Mouse (Mus musculus) MEL (cell line): ENCODE results near the gene Rprd1b. TPM values are rescaled to one million over a fixed set of nuclear protein-coding genes. Genes with fewer than 3 reads are reported as not detected.

ENCODE experiments used
- DNase-seq: peaks from one replicate; pipeline ENCODE4 v3.0.0; 2011; ENCODE audit warnings: low read depth, low spot score
- H3K27ac ChIP-seq: 2 replicates; pipeline ENCODE4 v1.5.1; 2012; ENCODE audit warnings: low read depth, mild to moderate bottlenecking, control low read depth, low read length, moderate library complexity; ENCODE audit not compliant: control insufficient read depth
- H3K27me3 ChIP-seq, 2 experiments: fragments of 150-350 bp in 1 of 2; sonication (generic) in 1 of 2; 2 replicates each; pipeline ENCODE4 v1.6.1; 2012; ENCODE audit warnings: low read length in 2 of 2, mild to moderate bottlenecking in 2 of 2, improper control_type of control experiment in 1 of 2, moderate library complexity in 1 of 2; ENCODE audit not compliant: insufficient read depth in 2 of 2, control insufficient read depth in 1 of 2
- H3K36me3 ChIP-seq, 2 experiments: 2 replicates each; pipeline ENCODE4 v1.6.1; 2012 to 2014; ENCODE audit warnings: low read length in 2 of 2, improper control_type of control experiment in 1 of 2, inconsistent platforms in 1 of 2, mild to moderate bottlenecking in 1 of 2; ENCODE audit not compliant: insufficient read depth in 2 of 2, control insufficient read depth in 1 of 2
- H3K4me1 ChIP-seq, 2 experiments: fragments of 150-350 bp in 1 of 2; sonication (generic) in 1 of 2; 2 replicates each; pipeline ENCODE4 v1.6.1; 2012; ENCODE audit warnings: low read length in 2 of 2, improper control_type of control experiment in 1 of 2, mild to moderate bottlenecking in 1 of 2; ENCODE audit not compliant: insufficient read depth in 2 of 2, control insufficient read depth in 1 of 2
- H3K4me3 ChIP-seq, 2 experiments: fragments of 150-350 bp in 1 of 2; sonication (generic) in 1 of 2; 2 replicates each; pipeline ENCODE4 v1.5.1; 2012; ENCODE audit warnings: low read depth in 2 of 2, low read length in 2 of 2, mild to moderate bottlenecking in 2 of 2, moderate library complexity in 2 of 2, control low read depth in 1 of 2, improper control_type of control experiment in 1 of 2; ENCODE audit not compliant: control insufficient read depth in 1 of 2, insufficient read depth in 1 of 2
- H3K79me2 ChIP-seq: 2 replicates; pipeline ENCODE4 v1.6.1; 2012; ENCODE audit warnings: mild to moderate bottlenecking, low read length, moderate library complexity; ENCODE audit not compliant: control insufficient read depth, poor library complexity, insufficient read depth
- H3K9ac ChIP-seq: 2 replicates; pipeline ENCODE4 v1.6.1; 2012; ENCODE audit warnings: low read depth, mild to moderate bottlenecking, control low read depth, low read length, moderate library complexity; ENCODE audit not compliant: control insufficient read depth, poor library complexity, severe bottlenecking
- H3K9me3 ChIP-seq: fragments of 150-350 bp; sonication (generic); replicated peaks from 2 replicates; pipeline ENCODE4 v1.6.1; 2012; ENCODE audit warnings: mild to moderate bottlenecking, low read length, improper control_type of control experiment, moderate library complexity; ENCODE audit not compliant: insufficient read depth
- BHLHE40 ChIP-seq: IDR thresholded peaks from 2 replicates; pipeline ENCODE4 v1.6.1; 2012; ENCODE audit warnings: low read depth, mild to moderate bottlenecking, inconsistent platforms, low read length, improper control_type of control experiment, borderline replicate concordance
- CHD1 ChIP-seq: IDR thresholded peaks from 2 replicates; pipeline ENCODE4 v1.6.1; 2012; ENCODE audit warnings: low read depth, mild to moderate bottlenecking, inconsistent platforms, low read length, improper control_type of control experiment
- CHD2 ChIP-seq: IDR thresholded peaks from 2 replicates; pipeline ENCODE4 v1.6.1; 2011; ENCODE audit warnings: low read length, improper control_type of control experiment
- CTCF ChIP-seq, 3 experiments: IDR thresholded peaks in 2 of 3; conservative IDR thresholded peaks in 1 of 3; 2 replicates each; pipeline ENCODE4 v1.5.1; 2011 to 2012; ENCODE audit warnings: low read length in 3 of 3, low read depth in 2 of 3, mild to moderate bottlenecking in 2 of 3, improper control_type of control experiment in 1 of 3, inconsistent platforms in 1 of 3, mixed read lengths in 1 of 3, moderate library complexity in 1 of 3; ENCODE audit not compliant: control insufficient read depth in 1 of 3, insufficient read depth in 1 of 3, poor library complexity in 1 of 3, severe bottlenecking in 1 of 3
- E2F4 ChIP-seq: IDR thresholded peaks from 2 replicates; pipeline ENCODE4 v1.6.1; 2011; ENCODE audit warnings: low read depth, low read length, improper control_type of control experiment, borderline replicate concordance
- EP300 ChIP-seq, 2 experiments: IDR thresholded peaks; 2 replicates each; pipeline ENCODE4 v1.6.1; 2011; ENCODE audit warnings: improper control_type of control experiment in 2 of 2, low read length in 2 of 2, low read depth in 1 of 2, mild to moderate bottlenecking in 1 of 2
- ETS1 ChIP-seq: IDR thresholded peaks from 2 replicates; pipeline ENCODE4 v1.6.1; 2012; ENCODE audit warnings: low read depth, mild to moderate bottlenecking, inconsistent platforms, low read length, improper control_type of control experiment, moderate library complexity
- GABPA ChIP-seq: IDR thresholded peaks from 2 replicates; pipeline ENCODE4 v1.6.1; 2012; ENCODE audit warnings: low read depth, mild to moderate bottlenecking, inconsistent platforms, low read length, improper control_type of control experiment, moderate library complexity
- GATA1 ChIP-seq: IDR thresholded peaks from 2 replicates; pipeline ENCODE4 v1.6.1; 2011; ENCODE audit warnings: low read depth, low read length, improper control_type of control experiment
- HCFC1 ChIP-seq: IDR thresholded peaks from 2 replicates; pipeline ENCODE4 v1.6.1; 2012; ENCODE audit warnings: low read depth, mild to moderate bottlenecking, inconsistent platforms, low read length, improper control_type of control experiment, moderate library complexity
- JUND ChIP-seq: IDR thresholded peaks from 2 replicates; pipeline ENCODE4 v1.6.1; 2011; ENCODE audit warnings: low read depth, mild to moderate bottlenecking, improper control_type of control experiment, low read length
- KAT2A ChIP-seq: conservative IDR thresholded peaks from 2 replicates; pipeline ENCODE4 v1.6.1; 2012; ENCODE audit warnings: low read depth, low read length, improper control_type of control experiment, inconsistent platforms
- MAX ChIP-seq: IDR thresholded peaks from 2 replicates; pipeline ENCODE4 v1.6.1; 2011; ENCODE audit warnings: low read length, improper control_type of control experiment
- MAZ ChIP-seq: IDR thresholded peaks from 2 replicates; pipeline ENCODE4 v1.6.1; 2012; ENCODE audit warnings: low read depth, mild to moderate bottlenecking, inconsistent platforms, low read length, improper control_type of control experiment
- MXI1 ChIP-seq: IDR thresholded peaks from 2 replicates; pipeline ENCODE4 v1.6.1; 2011; ENCODE audit warnings: mild to moderate bottlenecking, low read depth, low read length, improper control_type of control experiment
- MYB ChIP-seq: IDR thresholded peaks from 2 replicates; pipeline ENCODE4 v1.6.1; 2011; ENCODE audit warnings: mild to moderate bottlenecking, low read depth, low read length, improper control_type of control experiment
- MYC ChIP-seq: IDR thresholded peaks from 2 replicates; pipeline ENCODE4 v1.6.1; 2011; ENCODE audit warnings: low read depth, mild to moderate bottlenecking, low read length, improper control_type of control experiment, moderate library complexity
- NELFE ChIP-seq: IDR thresholded peaks from 2 replicates; pipeline ENCODE4 v1.6.1; 2011; ENCODE audit warnings: low read depth, low read length, improper control_type of control experiment
- NRF1 ChIP-seq: IDR thresholded peaks from 2 replicates; pipeline ENCODE4 v1.6.1; 2014; ENCODE audit warnings: low read depth, mild to moderate bottlenecking, inconsistent platforms, low read length, improper control_type of control experiment, moderate library complexity; ENCODE audit not compliant: poor library complexity, insufficient read depth, severe bottlenecking
- POLR2A ChIP-seq, 2 experiments: IDR thresholded peaks; 2 replicates each; pipeline ENCODE4 v1.6.1; 2011 to 2012; ENCODE audit warnings: low read length in 2 of 2, mild to moderate bottlenecking in 2 of 2, control low read depth in 1 of 2, improper control_type of control experiment in 1 of 2, low read depth in 1 of 2, moderate library complexity in 1 of 2; ENCODE audit not compliant: control insufficient read depth in 1 of 2, insufficient read depth in 1 of 2, poor library complexity in 1 of 2
- POLR2AphosphoS2 ChIP-seq: IDR thresholded peaks from 2 replicates; pipeline ENCODE4 v1.6.1; 2011; ENCODE audit warnings: low read length, improper control_type of control experiment
- POLR2AphosphoS5 ChIP-seq: IDR thresholded peaks from 2 replicates; pipeline ENCODE4 v1.6.1; 2012; ENCODE audit warnings: low read depth, borderline replicate concordance, mild to moderate bottlenecking, inconsistent platforms, low read length, moderate library complexity, mixed read lengths
- RAD21 ChIP-seq: IDR thresholded peaks from 2 replicates; pipeline ENCODE4 v1.6.1; 2011; ENCODE audit warnings: mild to moderate bottlenecking, low read depth, low read length, improper control_type of control experiment
- RCOR1 ChIP-seq: IDR thresholded peaks from 2 replicates; pipeline ENCODE4 v1.6.1; 2012; ENCODE audit warnings: low read depth, mild to moderate bottlenecking, inconsistent platforms, low read length, improper control_type of control experiment
- SMC3 ChIP-seq: IDR thresholded peaks from 2 replicates; pipeline ENCODE4 v1.6.1; 2011; ENCODE audit warnings: low read depth, low read length, improper control_type of control experiment
- TAL1 ChIP-seq: IDR thresholded peaks from 2 replicates; pipeline ENCODE4 v1.6.1; 2012; ENCODE audit warnings: mild to moderate bottlenecking, inconsistent platforms, low read length, moderate library complexity, mixed read lengths
- TBP ChIP-seq: IDR thresholded peaks from 2 replicates; pipeline ENCODE4 v1.8.0; 2011; ENCODE audit warnings: low read depth, low read length, improper control_type of control experiment
- TCF12 ChIP-seq: IDR thresholded peaks from 2 replicates; pipeline ENCODE4 v1.6.1; 2014; ENCODE audit warnings: low read depth, mild to moderate bottlenecking, inconsistent platforms, low read length, improper control_type of control experiment, moderate library complexity
- UBTF ChIP-seq: IDR thresholded peaks from 2 replicates; pipeline ENCODE4 v1.6.1; 2012; ENCODE audit warnings: low read depth, mild to moderate bottlenecking, inconsistent platforms, low read length, improper control_type of control experiment, moderate library complexity, borderline replicate concordance; ENCODE audit not compliant: insufficient read depth
- ZC3H11A ChIP-seq: IDR thresholded peaks from 2 replicates; pipeline ENCODE4 v1.6.1; 2012; ENCODE audit warnings: low read depth, mild to moderate bottlenecking, inconsistent platforms, low read length, improper control_type of control experiment
- ZNF384 ChIP-seq: IDR thresholded peaks from 2 replicates; pipeline ENCODE4 v1.6.1; 2012; ENCODE audit warnings: low read depth, mild to moderate bottlenecking, inconsistent platforms, low read length, improper control_type of control experiment
- polyA plus RNA-seq, 2 experiments: library from polyadenylated mRNA; stranded (reverse) in 1 of 2; unstranded in 1 of 2; fragments of >175 nt in 1 of 2; fragments of >200 nt in 1 of 2; gene quantifications; 2 replicates each; pipeline versions ENCODE4 v1.2.1 to v1.2.4; 2012; ENCODE audit warnings: low replicate concordance in 2 of 2, low read depth in 1 of 2; ENCODE audit not compliant: insufficient read length in 2 of 2, insufficient read depth in 1 of 2, missing spikeins in 1 of 2
- total RNA-seq: library from RNA; depleted of rRNA; stranded (reverse); fragments of 300-350 nt; gene quantifications from 2 replicates; pipeline ENCODE4 v1.2.3, GENCODE M21; 2012

The Rprd1b gene
- total and polyA plus RNA-seq, 3 experiments: 14.2 to 35.1 TPM; not detected in 1

DNA sequence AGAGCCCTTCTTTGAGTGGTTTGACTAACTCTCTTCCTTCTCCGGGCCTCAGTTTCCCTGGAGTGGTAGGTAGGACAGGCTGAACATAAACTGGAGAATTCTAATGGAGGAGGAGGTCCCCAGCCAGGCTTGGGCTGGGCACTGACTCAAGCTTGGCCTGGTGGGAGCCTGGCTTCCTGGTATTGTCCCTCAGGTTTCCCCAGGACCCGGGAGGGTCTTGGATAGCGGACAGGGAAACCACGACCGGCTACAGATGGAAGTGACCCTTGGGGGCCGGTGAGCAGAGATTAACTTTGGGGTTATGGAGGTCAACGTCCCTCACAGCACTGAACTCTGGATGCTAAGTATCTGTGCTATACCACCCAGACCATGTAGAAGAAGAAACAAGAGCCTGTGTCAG lies 113.0 kb downstream of the Rprd1b start:
- Histone ChIP-seq H3K36me3 (peaks cover 0 to 18% of the 10 kb centered on the region in 2 experiments; a peak in 2 of 4 replicates), H3K79me2 (no peaks in the 10 kb centered on the region), H3K9ac (no peak overlapping the region; the same call in 1 of the 2 replicates), H3K27ac (no peak overlapping the region; the same call in 1 of the 2 replicates), H3K4me3 (no peak overlapping the region), H3K4me1 (peaks cover 19 to 39% of the 10 kb centered on the region in 2 experiments), H3K9me3 (no peaks in the 10 kb centered on the region), H3K27me3 (no peaks in the 10 kb centered on the region)
- no peak for DNase-seq
- TF ChIP-seq HCFC1: no peak
- no peak for TF ChIP-seq MAX
- TF ChIP-seq GABPA: no peak
- no peak for TF ChIP-seq POLR2AphosphoS2
- TF ChIP-seq GATA1: no peak
- TF ChIP-seq TCF12: no peak
- TF ChIP-seq ETS1: no peak
- no peak for TF ChIP-seq CHD1
- TF ChIP-seq NRF1: no peak
- TF ChIP-seq NELFE: no peak
- TF ChIP-seq UBTF: no peak
- TF ChIP-seq MAZ: no peak
- TF ChIP-seq CTCF (IDR thresholded peaks at IDR 0.05 in 2 of 3, conservative IDR thresholded peaks at IDR 0.05 in 1 of 3; ENCODE audit: control insufficient read depth in 1 of 3, insufficient read depth in 1 of 3, low read depth in 2 of 3, low read length in 3 of 3, poor library complexity in 1 of 3, severe bottlenecking in 1 of 3): no peak
- TF ChIP-seq POLR2AphosphoS5: no peak
- no peak for TF ChIP-seq MYC
- no peak for TF ChIP-seq MXI1
- TF ChIP-seq CHD2: no peak
- TF ChIP-seq ZC3H11A: no peak

DNA sequence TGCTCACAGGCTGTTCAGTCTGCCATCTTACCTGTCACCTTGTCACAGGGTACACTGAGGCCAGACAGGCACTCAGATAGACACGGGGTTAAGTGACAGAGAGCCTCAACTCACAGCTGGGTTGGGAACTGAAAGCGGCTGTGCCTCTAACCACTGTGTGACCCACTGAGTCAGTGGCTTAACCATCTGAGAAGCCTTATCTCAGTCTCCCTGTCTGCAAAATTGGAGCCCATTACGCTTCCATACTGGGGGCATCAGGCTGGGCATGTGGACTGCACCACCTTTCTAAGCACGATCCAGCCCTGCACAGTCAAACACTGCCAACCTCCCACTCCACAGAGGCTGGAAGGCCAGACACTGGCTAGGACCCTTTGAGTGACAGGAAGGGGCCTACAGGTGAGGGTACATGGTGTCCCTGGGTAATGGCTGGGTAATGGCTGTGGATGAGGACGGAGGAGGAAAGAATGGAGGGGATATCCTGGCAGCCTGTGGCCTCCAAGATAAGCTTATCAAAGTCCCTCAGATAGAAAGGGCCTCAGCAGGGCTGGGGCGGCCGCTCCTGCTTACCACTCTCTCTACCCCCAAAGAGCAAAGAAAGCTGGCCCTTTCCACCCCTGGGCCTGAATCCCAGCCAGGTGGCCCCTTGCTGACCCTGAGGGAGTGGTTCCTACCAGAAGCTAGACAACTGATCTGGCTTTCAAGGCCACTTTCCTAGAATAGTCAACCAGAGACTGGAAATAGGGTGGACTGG lies 113.6 kb downstream of the Rprd1b start:
- peak; percentile 69 for DNase-seq
- Histone ChIP-seq H3K9me3 (no peaks in the 10 kb centered on the region), H3K4me3 (no peak overlapping the region), H3K36me3 (peaks cover 0 to 18% of the 10 kb centered on the region in 2 experiments; a peak in 2 of 4 replicates), H3K27ac (peak overlapping the region; percentile 62), H3K4me1 (peaks cover 19 to 39% of the 10 kb centered on the region in 2 experiments), H3K9ac (no peak overlapping the region; the same call in 1 of the 2 replicates), H3K79me2 (no peaks in the 10 kb centered on the region), H3K27me3 (no peaks in the 10 kb centered on the region)
- TF ChIP-seq NELFE: no peak
- TF ChIP-seq E2F4: no peak
- no peak for TF ChIP-seq GABPA
- TF ChIP-seq ZC3H11A: no peak
- no peak for TF ChIP-seq MAX
- TF ChIP-seq RAD21: no peak
- no peak for TF ChIP-seq ZNF384
- TF ChIP-seq EP300 (IDR thresholded peaks at IDR 0.05; ENCODE audit: low read depth in 1 of 2, low read length in 2 of 2): peak; percentile 80 to 86
- no peak for TF ChIP-seq RCOR1
- TF ChIP-seq JUND: no peak
- TF ChIP-seq POLR2A (IDR thresholded peaks at IDR 0.05; ENCODE audit: control insufficient read depth in 1 of 2, insufficient read depth in 1 of 2, low read depth in 1 of 2, low read length in 2 of 2, poor library complexity in 1 of 2): no peak
- TF ChIP-seq SMC3: no peak
- TF ChIP-seq POLR2AphosphoS2: no peak
- TF ChIP-seq MXI1: no peak
- TF ChIP-seq TBP: no peak
- TF ChIP-seq TAL1: peak; percentile 94
- TF ChIP-seq BHLHE40: no peak
- TF ChIP-seq CHD1: no peak
- no peak for TF ChIP-seq KAT2A
- TF ChIP-seq MYB: no peak
